Mouse (Mus musculus) effector memory CD4-positive, alpha-beta T cell, adult 5 months (primary cell): ENCODE data around the gene Psmf1. TPM values are rescaled to one million over a fixed set of nuclear protein-coding genes. Genes with fewer than 3 reads are reported as not detected.

Experiments
- polyA plus RNA-seq: library from polyadenylated mRNA; unstranded; fragments of 100-300 nt; shearing (Covaris generic); gene quantifications from one replicate; pipeline ENCODE4 v1.2.1, GENCODE M21; 2017

The Psmf1 gene
- polyA plus RNA-seq = 50.7 TPM

DNA sequence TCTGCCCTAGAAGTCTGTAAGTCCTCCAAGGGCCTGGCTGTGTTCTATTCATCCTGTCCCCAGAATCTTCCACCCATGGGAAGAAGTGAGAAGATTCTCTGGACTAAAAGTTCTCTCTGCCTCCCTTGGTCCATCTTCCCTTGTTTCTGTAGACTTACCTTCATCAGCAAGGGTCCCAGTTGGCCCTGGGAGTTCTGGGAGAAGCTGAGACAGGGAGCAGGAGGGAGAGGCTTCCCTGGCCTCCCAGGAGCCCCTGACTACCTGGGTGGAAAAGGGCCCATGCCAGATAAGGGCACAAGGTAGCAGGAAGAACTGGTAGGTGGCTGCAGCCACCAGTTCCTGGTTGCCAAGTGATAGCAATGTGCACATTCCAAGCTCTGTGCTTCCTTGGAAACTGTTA is at the start of gene Psmf1:
TSS of gene Psmf1 (minus strand) at position 342 of the 400 bp plus-strand sequence.

DNA sequence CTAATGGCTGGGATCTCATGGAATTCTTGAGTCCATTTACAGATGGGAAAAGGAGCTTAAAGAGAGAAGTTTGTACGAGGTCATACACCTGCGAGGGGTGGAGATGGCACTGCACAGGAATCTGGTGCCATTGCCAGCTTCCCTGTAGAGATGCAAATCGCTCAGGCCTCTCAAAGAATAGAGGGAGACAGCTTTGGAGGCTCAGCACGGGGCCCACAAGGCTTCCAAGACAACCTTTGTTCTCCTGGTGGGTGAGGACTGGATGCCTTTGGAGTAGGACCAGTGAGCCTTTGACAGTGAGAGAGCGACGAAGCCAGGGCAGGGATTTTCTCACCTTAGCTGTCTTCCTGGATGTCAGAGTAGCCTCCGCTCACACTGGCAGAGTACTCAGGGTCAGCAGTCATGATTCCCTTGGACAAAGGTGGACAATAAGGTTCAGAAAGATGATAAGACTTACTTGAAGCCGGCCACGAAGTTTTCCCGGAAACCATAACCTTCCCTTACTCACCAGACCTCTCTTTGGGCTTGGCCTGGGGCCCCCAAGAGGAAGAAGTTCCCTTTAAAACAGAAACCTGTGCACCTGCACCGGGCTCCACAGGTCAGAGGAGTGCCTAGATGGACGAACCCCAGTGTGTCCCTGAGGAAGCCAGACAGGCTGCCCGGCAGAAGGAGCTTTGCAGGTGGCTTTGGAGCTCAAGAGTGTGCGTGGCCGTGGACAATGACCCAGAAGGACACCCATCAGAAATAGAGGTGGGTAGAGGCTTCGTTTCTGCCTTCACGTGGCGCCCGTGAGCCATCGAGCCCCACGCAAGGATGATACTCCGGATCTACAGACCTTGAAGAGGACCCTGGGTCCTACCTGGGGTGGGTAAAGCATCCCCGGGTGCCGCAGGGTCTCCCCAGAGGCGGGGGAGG is 42.5 kb downstream of the Psmf1 start, which contains the start of gene Tmem74b:
TSS of gene Tmem74b (plus strand) at position 778 of the 915 bp plus-strand sequence.

GRCm38 (mm10) chr2:151668433-151668832 is 75.6 kb downstream of the Psmf1 start, which contains the start of gene Rad21l:
Gene Rad21l, minus strand, starts transcription at chr2:151668533.

Other genes with a start within 250 kb of the Psmf1 start
- 293 TPM for gene Fkbp1a, start 201.7 kb downstream of the Psmf1 start, polyA plus RNA-seq
- gene Sdcbp2, start 171.6 kb downstream of the Psmf1 start, polyA plus RNA-seq = 87.5 TPM
- 0.61 TPM for gene Snph, start 111.6 kb downstream of the Psmf1 start, polyA plus RNA-seq
- not detected for gene Rad21l, start 75.7 kb downstream of the Psmf1 start, polyA plus RNA-seq
- not detected for gene Tmem74b, start 42.2 kb downstream of the Psmf1 start, polyA plus RNA-seq
- not detected for gene Rspo4, start 98.7 kb upstream of the Psmf1 start, polyA plus RNA-seq
- not detected for gene Angpt4, start 167.0 kb upstream of the Psmf1 start, polyA plus RNA-seq
- 89.0 TPM for gene Fam110a, start 236.0 kb upstream of the Psmf1 start, polyA plus RNA-seq